9 mouse cellular contexts compared by ENCODE assay signal in genomic region chr10:56468993-56469712, GRCm38 (mm10).
DNase-seq lines count a peak whose midpoint lies in the region; ATAC-seq lines count a peak whose summit lies in the region.
"Had no signal": no experiment of that assay in that cellular context is flagged by ENCODE, and none has a peak within 500 bp of the region (broad histone marks: within the 10 kb centered on the region; RNA-seq: fewer than 3 reads in every experiment).

No protein-coding gene starts in this region.

- no peak overlapping the region for H3K9ac ChIP-seq in forebrain, embryonic 11.5 days (ENCODE audit: low read length)
- no peak overlapping the region for H3K9ac ChIP-seq in forebrain, embryonic 13.5 days
- H3K9ac ChIP-seq in limb, embryonic 15.5 days, result no peak overlapping the region

- 59% methylated on average over 15 of the region's 15 CpGs for WGBS in forebrain, embryonic 11.5 days
- WGBS in forebrain, embryonic 13.5 days, result 75% methylated on average over 15 of the region's 15 CpGs
- WGBS in limb, embryonic 15.5 days, result 8% methylated on average over 15 of the region's 15 CpGs

- H3K4me2 ChIP-seq in forebrain, embryonic 11.5 days (ENCODE audit: low read depth, low read length, severe bottlenecking), result no peak overlapping the region
- H3K4me2 ChIP-seq in forebrain, embryonic 13.5 days, result no peak overlapping the region
- H3K4me2 ChIP-seq in limb, embryonic 15.5 days, result peak overlapping the region; percentile 42

- no peaks in the 10 kb centered on the region for H3K36me3 ChIP-seq in forebrain, embryonic 11.5 days (ENCODE audit: control insufficient read depth, insufficient read depth, low read length)
- no peaks in the 10 kb centered on the region for H3K36me3 ChIP-seq in forebrain, embryonic 13.5 days (ENCODE audit: poor library complexity, severe bottlenecking)
- no peaks in the 10 kb centered on the region for H3K36me3 ChIP-seq in limb, embryonic 15.5 days

- DNase-seq in forebrain, embryonic 11.5 days (ENCODE audit: low spot score), result peak; percentile 53
- DNase-seq in Muller cell, postnatal 12 days (ENCODE audit: inconsistent ontology term), result peak; percentile 59
- DNase-seq in forelimb bud, embryonic 11.5 days (ENCODE audit: low read depth, low spot score), result peak; percentile 56
- peak; percentile 14 for DNase-seq in testis, postnatal 14 days (ENCODE audit: low spot score)
- no peak for DNase-seq in thymus, postnatal 4 days

- no peak overlapping the region for H3K27ac ChIP-seq in forebrain, embryonic 11.5 days (ENCODE audit: low read depth, low read length)
- no peak overlapping the region for H3K27ac ChIP-seq in forebrain, embryonic 13.5 days
- H3K27ac ChIP-seq in limb, embryonic 15.5 days, result peak overlapping the region; percentile 82

- no peak overlapping the region for H3K4me3 ChIP-seq in forebrain, embryonic 11.5 days (ENCODE audit: low read depth, low read length)
- no peak overlapping the region for H3K4me3 ChIP-seq in forebrain, embryonic 13.5 days
- peak overlapping the region; percentile 33 for H3K4me3 ChIP-seq in limb, embryonic 15.5 days
- H3K4me3 ChIP-seq: erythroblast, embryonic 14.5 days had no signal

- H3K27me3 ChIP-seq in forebrain, embryonic 11.5 days (ENCODE audit: control insufficient read depth, insufficient read depth, low read length), result no peaks in the 10 kb centered on the region
- H3K27me3 ChIP-seq in forebrain, embryonic 13.5 days, result no peaks in the 10 kb centered on the region
- H3K27me3 ChIP-seq in limb, embryonic 15.5 days, result no peaks in the 10 kb centered on the region

- H3K9me3 ChIP-seq in forebrain, embryonic 11.5 days (ENCODE audit: control insufficient read depth, low read length), result no peaks in the 10 kb centered on the region
- H3K9me3 ChIP-seq in forebrain, embryonic 13.5 days (replicated peaks), result no peaks in the 10 kb centered on the region
- no peaks in the 10 kb centered on the region for H3K9me3 ChIP-seq in limb, embryonic 15.5 days

- no peak for ATAC-seq in forebrain, embryonic 11.5 days (replicated peaks; ENCODE audit: low FRiP score)
- no peak for ATAC-seq in forebrain, embryonic 13.5 days
- ATAC-seq in hematopoietic stem cell, adult 5-6 weeks (replicated peaks in 1 of 2; ENCODE audit: insufficient read depth in 1 of 2, low FRiP score in 2 of 2, low TSS enrichment in 1 of 2, low read depth in 1 of 2, poor library complexity in 2 of 2, severe bottlenecking in 2 of 2), result peak; percentile 29 to 35; a peak in 1 of 4 replicates
- no peak for ATAC-seq in limb, embryonic 15.5 days (ENCODE audit: insufficient number of reproducible peaks, low FRiP score, low TSS enrichment, low read depth)

- no peaks in the 10 kb centered on the region for H3K4me1 ChIP-seq in forebrain, embryonic 11.5 days (replicated peaks; ENCODE audit: control insufficient read depth, insufficient read depth, low read length)
- no peaks in the 10 kb centered on the region for H3K4me1 ChIP-seq in forebrain, embryonic 13.5 days
- peaks cover 7% of the 10 kb centered on the region; the same call in 1 of the 2 replicates for H3K4me1 ChIP-seq in limb, embryonic 15.5 days

Comparison
In these comparisons a context has a peak if more than half of its experiments do, and no peak if none do; other contexts are left out.
1. ATAC-seq: peak in hematopoietic stem cell, adult 5-6 weeks (2 of 2); none in forebrain, embryonic 11.5 days (single experiment), forebrain, embryonic 13.5 days (single experiment) and limb, embryonic 15.5 days (single experiment).